Mouse (Mus musculus) adrenal gland, adult 18-20 months (tissue): Measurements from ENCODE around the gene Adar. TPM values are rescaled to one million over a fixed set of nuclear protein-coding genes. Genes with fewer than 3 reads are reported as not detected.

ENCODE experiments used
- DNase-seq, 2 experiments: peaks; one replicate each; pipeline ENCODE4 v3.0.0; 2021 to 2022; ENCODE audit warnings: low spot score in 2 of 2
- long read RNA-seq, 2 experiments: library from polyadenylated mRNA; stranded (forward); transcript quantifications; one replicate each; pipeline ENCODE4 v2.0.0; 2021
- total RNA-seq, 2 experiments: library from RNA; stranded (reverse); gene quantifications; 1 replicate in 1 of 2; 2 replicates in 1 of 2; pipeline ENCODE4 v1.2.3; 2021

The Adar gene
- 10 to 100 TPM; 28.6 to 29.7 TPM for total RNA-seq
- long read RNA-seq, experiment 1, partial matches to known transcripts = 8 of 12 reads
- long read RNA-seq, experiment 1, other reads (novel, unspliced or antisense) = 4 of 12 reads
- long read RNA-seq, experiment 2, full-length matches to known transcripts = 1 of 24 reads
- long read RNA-seq, experiment 2, partial matches to known transcripts = 8 of 24 reads
- long read RNA-seq, experiment 2, other reads (novel, unspliced or antisense) = 15 of 24 reads

- peak; percentile 72 to 76 for DNase-seq
These were observed at the start of gene Adar for GRCm38 (mm10) chr3:89714359-89715206. Gene Adar, plus strand, starts transcription at chr3:89715022.

DNA sequence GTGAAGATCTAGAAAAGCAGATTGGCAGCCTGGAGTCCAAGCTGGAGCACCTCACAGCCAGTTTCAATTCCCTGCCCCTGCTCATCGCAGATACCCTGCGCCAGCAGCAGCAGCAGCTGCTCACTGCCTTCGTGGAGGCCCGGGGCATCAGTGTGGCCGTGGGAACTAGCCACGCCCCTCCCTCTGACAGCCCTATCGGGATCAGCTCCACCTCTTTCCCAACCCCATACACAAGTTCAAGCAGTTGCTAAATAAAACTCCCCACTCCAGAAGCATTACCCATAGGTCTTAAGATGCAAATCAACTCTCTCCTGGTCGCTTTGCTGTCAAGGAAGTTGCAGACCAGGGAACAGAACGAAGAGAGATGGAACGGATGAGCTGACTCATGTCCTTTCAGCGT lies 47.7 kb upstream of the Adar start:
- DNase-seq = no peak

DNA sequence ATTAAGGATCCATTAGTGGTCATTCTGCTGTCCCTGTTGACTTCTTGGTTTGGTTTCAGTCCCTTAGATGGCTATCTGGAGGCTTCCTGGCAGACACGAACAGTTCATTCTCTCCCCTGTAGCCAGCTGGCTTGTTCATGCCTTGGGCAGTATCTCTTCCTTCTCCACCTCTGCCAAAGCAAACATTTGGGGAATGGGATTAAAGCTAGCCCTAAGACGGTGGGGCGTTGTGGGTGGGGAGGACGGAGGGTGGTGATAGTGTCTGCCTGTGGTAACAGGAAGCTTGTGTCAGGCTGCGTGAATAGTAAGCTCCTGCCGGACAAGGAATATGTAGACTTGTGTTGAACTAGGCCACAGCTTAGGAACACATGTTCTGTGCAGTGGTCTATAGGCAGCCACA lies 43.5 kb upstream of the Adar start:
- DNase-seq = no peak

DNA sequence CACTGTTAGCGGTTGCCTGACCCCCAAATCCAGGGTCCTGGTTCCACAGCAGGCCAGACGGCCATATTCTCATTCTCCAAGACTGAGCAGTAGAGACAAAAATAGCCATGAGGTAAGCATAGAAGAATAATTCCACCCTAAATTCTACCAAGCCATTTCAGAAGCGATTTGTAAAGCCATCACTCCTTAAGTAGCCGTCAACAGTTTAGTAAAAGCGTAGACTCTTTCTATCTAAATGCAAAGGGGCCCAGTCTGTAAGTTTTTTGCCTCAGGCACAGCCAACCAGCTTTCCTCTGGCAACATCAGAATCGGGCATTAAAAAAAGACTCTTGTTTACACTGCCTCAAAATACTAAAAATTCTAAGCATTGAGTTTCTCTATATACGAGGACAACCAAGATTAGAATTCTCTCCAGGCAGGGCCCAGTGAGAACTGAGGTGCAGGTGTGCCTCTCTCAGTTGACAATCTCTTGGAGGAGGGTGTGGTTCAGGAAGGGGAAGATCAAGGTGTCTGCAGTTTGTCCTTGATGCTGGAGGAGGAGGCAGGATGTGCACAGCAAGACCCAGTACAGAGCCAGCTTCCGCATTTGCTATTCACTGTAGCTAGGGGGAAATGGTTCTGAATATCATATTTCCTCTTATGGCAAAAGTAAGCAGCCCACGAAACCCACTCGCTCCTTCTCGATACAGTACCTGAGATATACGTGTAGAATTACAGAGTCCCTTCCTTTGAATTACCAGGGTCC lies 42.1 kb upstream of the Adar start:
- no peak for DNase-seq

DNA sequence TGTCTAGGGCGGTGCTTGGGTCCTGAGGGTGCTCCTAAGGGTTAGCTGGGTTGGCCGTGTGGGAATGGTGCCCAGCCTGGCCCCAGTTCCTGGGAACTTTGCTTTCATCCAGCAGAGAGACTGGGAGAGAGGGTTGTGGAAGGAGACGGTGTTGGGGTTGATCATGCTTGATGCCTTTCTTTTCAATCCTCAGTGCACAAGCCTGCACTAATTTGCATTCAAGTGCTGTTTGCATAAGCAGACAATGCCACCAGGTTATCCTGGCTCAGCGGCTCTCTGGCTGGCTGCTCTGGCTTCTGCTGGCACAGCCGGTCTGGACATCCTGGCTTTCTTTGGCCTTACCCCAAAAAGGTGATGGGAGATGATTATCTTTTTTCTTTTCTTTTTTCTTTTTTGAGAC lies 37.2 kb upstream of the Adar start:
- DNase-seq = no peak

DNA sequence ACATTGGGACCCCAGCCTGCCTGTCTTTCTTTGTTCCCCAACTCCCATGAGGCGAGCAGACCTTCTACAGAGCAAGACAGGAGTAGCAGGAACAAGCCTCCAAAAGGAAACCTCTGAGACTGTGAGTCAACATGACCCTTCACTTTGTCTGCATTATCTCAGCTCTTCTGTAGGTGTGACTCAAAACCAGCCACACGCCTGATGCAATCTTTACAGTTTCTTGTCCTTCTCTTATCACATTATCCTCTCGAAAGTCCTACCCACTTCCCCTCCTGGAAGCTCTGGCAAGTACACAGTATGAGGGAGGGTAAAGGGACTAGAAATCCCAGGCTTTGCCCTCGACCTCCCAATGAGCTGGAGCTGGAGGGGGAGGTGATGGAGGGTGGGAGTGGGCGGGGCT lies 28.8 kb upstream of the Adar start:
- no peak for DNase-seq

GRCm38 (mm10) chr3:89688694-89689581 lies 25.9 kb upstream of the Adar start:
- DNase-seq = peak; percentile 83 to 84

DNA sequence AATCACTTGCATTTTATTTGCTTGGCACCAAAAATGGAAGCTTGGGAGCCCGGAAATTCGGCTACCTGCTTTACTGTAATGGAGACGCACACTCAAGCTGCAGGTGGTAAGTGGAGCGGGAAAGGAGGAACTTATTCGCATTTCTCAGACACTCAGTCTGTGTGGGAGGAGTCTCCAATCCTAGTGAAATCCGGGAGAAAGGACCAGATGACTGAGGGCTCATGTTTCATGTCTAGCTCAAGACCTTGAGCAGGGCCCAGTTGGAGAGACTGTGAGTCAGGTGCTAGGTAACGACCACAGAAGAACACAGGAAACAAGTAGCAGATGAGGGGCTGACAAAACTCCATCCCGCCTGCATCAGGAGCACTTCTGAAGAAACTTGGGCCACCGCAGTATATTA lies 23.0 kb upstream of the Adar start:
- no peak for DNase-seq

DNA sequence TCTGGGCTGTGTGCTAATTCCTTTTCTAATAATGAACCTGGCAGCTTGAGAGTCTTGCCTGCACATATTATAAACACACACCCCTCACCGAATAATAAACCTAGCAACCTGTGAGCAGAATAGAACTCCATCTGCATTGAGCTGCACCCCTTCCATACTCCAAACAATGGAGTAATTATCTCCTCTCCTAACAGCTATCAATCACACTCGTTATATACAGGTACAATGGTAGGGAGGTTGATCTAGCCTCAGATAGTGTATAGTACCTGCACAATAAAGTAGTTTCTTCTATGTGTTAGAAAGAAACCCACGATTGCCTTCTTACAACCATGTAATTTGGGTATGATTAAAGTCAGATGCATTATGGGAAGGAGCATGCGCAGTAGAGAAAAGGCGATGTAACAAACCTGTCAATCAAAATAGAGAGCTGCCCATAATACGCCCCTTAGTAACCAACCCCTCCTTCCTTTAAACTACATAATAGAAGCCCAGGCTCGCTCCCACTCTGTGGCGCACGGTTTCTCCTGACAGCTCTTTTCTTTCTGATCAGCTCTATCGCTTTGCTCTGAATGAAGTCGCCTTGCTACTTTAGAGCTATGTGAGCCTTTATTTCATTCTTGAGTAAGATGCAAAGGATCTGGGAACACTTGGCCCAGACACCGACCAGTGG lies 18.5 kb upstream of the Adar start:
- no peak for DNase-seq

GRCm38 (mm10) chr3:89698958-89699357 lies 15.9 kb upstream of the Adar start:
- DNase-seq = no peak

DNA sequence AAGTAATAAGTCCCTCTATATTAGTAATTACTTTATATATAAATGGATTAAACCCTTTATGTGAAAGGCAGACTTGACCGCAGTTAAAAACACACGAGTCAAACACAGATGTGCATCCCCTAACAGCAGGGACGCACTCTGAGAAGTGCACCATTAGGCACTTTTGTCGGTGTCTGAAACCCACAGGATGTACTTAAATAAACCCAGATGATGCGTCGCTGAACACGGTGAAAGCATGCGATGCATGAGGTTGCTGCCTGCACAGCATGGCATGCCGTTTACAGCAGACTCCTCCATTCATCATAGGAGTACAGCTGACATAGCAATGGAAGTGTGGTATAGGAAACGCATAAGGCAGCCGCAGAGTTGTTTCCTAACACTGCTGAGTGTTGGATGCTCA lies 14.4 kb upstream of the Adar start:
- no peak for DNase-seq

- DNase-seq = no peak
These were observed 11.2 kb upstream of the Adar start for GRCm38 (mm10) chr3:89703596-89703995.

- DNase-seq = no peak
These were observed 10.8 kb upstream of the Adar start for GRCm38 (mm10) chr3:89704064-89704463.

GRCm38 (mm10) chr3:89715207-89715966 lies 565 bp downstream of the Adar start:
- peak in 1 of 2 experiments; percentile 49 for DNase-seq

DNA sequence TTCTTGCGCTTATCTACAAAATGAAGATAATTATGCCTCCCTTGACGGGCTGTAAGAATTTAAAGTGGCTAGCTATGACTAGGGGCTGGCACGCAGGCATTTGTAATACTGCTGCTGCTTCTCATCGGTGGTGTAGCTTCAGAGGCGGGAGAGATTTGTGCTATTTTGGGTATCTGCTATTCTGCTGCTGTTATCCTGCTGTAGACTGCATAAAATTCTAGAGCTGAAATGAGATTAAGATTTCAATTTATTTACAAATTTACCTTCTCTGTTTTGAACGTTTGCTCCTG lies 1.1 kb downstream of the Adar start:
- no peak for DNase-seq

- no peak for DNase-seq
These were observed 7.2 kb downstream of the Adar start for GRCm38 (mm10) chr3:89722032-89722431.

DNA sequence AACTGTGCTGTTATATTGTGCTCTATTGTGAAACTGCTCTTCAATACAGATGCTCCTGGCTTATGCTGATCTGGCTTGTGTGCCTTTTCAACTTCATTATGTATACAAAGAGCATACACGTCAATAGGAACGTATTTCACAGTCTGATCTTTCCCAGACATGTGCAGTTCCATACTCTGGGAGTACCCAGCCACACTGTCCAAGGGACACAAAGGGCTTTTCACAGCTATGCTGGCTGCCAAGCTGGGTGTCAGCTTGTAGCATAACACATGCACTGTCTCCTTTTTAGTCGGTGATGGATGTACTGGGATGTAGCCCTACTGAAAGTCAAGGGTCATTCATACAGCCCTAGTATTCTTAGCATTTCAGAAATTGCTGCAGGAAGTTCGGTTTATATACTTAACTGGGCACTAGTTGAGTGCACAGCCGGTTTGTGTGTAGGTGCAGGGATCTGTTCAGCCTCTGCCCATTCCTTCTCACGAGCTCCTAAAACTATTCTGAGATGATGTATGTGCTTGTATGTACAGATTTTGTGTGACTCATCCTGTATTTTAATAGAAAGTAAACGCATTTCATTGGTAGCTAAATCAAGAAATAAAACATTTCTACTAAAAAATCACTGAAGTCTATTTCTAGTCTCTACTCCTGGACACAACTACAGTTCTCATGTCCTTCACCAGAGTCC lies 8.7 kb downstream of the Adar start:
- DNase-seq = no peak

DNA sequence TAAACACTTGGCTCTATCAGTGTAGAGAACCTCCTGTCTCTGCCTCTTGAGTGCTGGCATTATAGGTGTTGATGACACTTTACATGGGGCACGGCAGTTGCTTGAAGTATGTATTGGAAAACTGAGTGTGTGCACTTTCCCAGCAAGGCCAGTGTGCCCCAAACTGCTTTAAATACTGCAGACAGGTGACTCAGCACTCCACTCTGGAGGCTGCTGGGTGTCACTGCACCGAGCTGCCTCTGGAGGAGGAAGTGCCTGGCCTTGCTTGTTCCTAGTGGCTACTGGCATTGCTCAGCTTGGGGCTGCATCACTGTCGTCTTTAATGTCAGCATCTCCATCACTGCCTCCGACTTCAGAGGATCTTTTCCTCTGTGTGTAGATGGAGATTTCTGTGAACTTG lies 12.2 kb downstream of the Adar start:
- DNase-seq = peak; percentile 33 to 35

GRCm38 (mm10) chr3:89728848-89729247 lies 14.0 kb downstream of the Adar start:
- DNase-seq = no peak
